Mouse (Mus musculus) E14TG2a.4 (cell line): ENCODE results near the gene Mtmr11.

ENCODE experiments used
- CTCF ChIP-seq: conservative IDR thresholded peaks from 2 replicates; pipeline ENCODE4 v1.5.1; 2014; ENCODE audit warnings: low read length
- NANOG ChIP-seq: IDR thresholded peaks from 2 replicates; pipeline ENCODE4 v1.6.1; 2014; ENCODE audit warnings: borderline replicate concordance, low read length, mixed read lengths
- POU5F1 ChIP-seq: IDR thresholded peaks from 2 replicates; pipeline ENCODE4 v1.6.1; 2014; ENCODE audit warnings: low read length, borderline replicate concordance

GRCm38 (mm10) chr3:96155501-96155900 is 6.3 kb upstream of the Mtmr11 start:
- TF ChIP-seq CTCF (no peak), POU5F1 (no peak), NANOG (no peak)
